Mouse (Mus musculus) limb, embryonic 14.5 days (tissue): Measurements from ENCODE around the gene Fgd2. TPM values are rescaled to one million over a fixed set of nuclear protein-coding genes. Genes with fewer than 3 reads are reported as not detected.
"Not testable (repeated sequence)": the region's sequence is repeated elsewhere in the genome, so short reads cannot be mapped to it uniquely, and the experiment has no call there.

Source experiments
- ATAC-seq: fragments of 200-750 bp; cut with Nextera tagmentation; 2 replicates; pipeline ENCODE4 v1.8.0; 2017; ENCODE audit warnings: low read depth, moderate number of reproducible peaks, moderate TSS enrichment; ENCODE audit not compliant: low FRiP score
- DNase-seq: peaks from one replicate; pipeline ENCODE4 v3.0.0-alpha.2; 2015; ENCODE audit warnings: low spot score
- H3K27ac ChIP-seq: fragments of 300-500 bp; sonication (generic); replicated peaks from 2 replicates; pipeline ENCODE4 v1.5.1; 2014; ENCODE audit warnings: low read depth, mild to moderate bottlenecking, low read length, moderate library complexity, mixed read lengths
- H3K27me3 ChIP-seq: fragments of 300-500 bp; sonication (generic); 2 replicates; pipeline ENCODE4 v1.6.1; 2014; ENCODE audit warnings: low read length, mixed read lengths; ENCODE audit not compliant: control insufficient read depth, insufficient read depth
- H3K36me3 ChIP-seq: fragments of 300-500 bp; sonication (generic); 2 replicates; pipeline ENCODE4 v1.6.1; 2014; ENCODE audit warnings: mild to moderate bottlenecking, low read length, moderate library complexity, mixed read lengths; ENCODE audit not compliant: control insufficient read depth, insufficient read depth
- H3K4me1 ChIP-seq: fragments of 300-500 bp; sonication (generic); 2 replicates; pipeline ENCODE4 v1.6.1; 2014; ENCODE audit warnings: antibody characterized with exemption, low read length, mixed read lengths; ENCODE audit not compliant: control insufficient read depth, insufficient read depth
- H3K4me2 ChIP-seq: fragments of 300-500 bp; sonication (generic); replicated peaks from 2 replicates; pipeline ENCODE4 v1.6.1; 2014; ENCODE audit warnings: low read depth, mild to moderate bottlenecking, low read length, moderate library complexity; ENCODE audit not compliant: severe bottlenecking
- H3K4me3 ChIP-seq: fragments of 300-500 bp; sonication (generic); replicated peaks from 2 replicates; pipeline ENCODE4 v1.5.1; 2014; ENCODE audit warnings: low read length
- H3K9ac ChIP-seq: fragments of 300-500 bp; sonication (generic); 2 replicates; pipeline ENCODE4 v1.6.1; 2014; ENCODE audit warnings: mild to moderate bottlenecking, low read depth, low read length, moderate library complexity; ENCODE audit not compliant: severe bottlenecking
- H3K9me3 ChIP-seq: fragments of 300-500 bp; sonication (generic); 2 replicates; pipeline ENCODE4 v1.6.1; 2016; ENCODE audit warnings: low read length; ENCODE audit not compliant: control insufficient read depth
- POLR2A ChIP-seq: fragments of 200-500 bp; IDR thresholded peaks from 2 replicates; pipeline ENCODE4 v1.8.0; 2012; ENCODE audit warnings: inconsistent platforms, mild to moderate bottlenecking, moderate library complexity, borderline replicate concordance; ENCODE audit not compliant: insufficient read depth, insufficient read length; ENCODE audit errors: extremely low read depth
- WGBS: fragments of 180-500 bp; shearing (Covaris S2); extraction: QIAGEN DNeasy Blood & Tissue Kit; methylation state at CpG from one replicate; pipeline ENCODE4 v1.1.7; 2014; 5-methylcytosine and 5-hydroxymethylcytosine counted together
- polyA plus RNA-seq, 2 experiments: library from polyadenylated mRNA; depleted of rRNA in 1 of 2; stranded (reverse) in 1 of 2; unstranded in 1 of 2; fragments of >200 nt; fragmentation: Nextera tagmentation in 1 of 2; extraction: Ambion mirVana in 1 of 2; gene quantifications; 2 replicates each; pipeline versions ENCODE4 v1.2.1 to v1.2.3; 2012 to 2014

The Fgd2 gene
- polyA plus RNA-seq, 2 experiments: 6.2 to 9.4 TPM

DNA sequence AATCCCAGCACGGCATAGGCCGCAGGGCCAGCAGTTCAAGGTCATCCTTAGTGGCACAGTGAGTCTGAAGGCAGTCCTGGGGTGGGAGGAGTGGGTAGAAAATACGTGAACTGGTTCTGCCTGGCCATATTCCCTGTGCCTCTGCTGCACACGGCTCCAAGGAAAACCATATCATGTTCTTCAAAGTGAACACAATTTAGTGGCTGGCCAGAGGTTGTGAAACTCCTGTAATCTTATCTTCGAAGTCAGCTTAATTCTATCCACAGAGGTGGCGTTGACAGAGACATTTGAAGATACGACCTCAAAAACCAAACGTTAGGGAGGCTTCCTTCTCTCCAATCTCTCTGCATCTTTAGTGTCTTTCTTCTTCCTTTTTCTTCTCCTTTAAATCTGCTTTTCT, 30.6 kb downstream of the Fgd2 start:
- Histone ChIP-seq H3K4me1 (no peaks in the 10 kb centered on the region), H3K27me3 (no peaks in the 10 kb centered on the region), H3K4me3 (no peak overlapping the region), H3K9me3 (no peaks in the 10 kb centered on the region), H3K27ac (no peak overlapping the region), H3K4me2 (no peak overlapping the region), H3K9ac (no peak overlapping the region), H3K36me3 (no peaks in the 10 kb centered on the region)
- ATAC-seq (no peak), DNase-seq (no peak)
- TF ChIP-seq POLR2A: no peak
- 76% methylated on average over 8 of the region's 8 CpGs for WGBS

- no peak for ATAC-seq
- H3K27ac ChIP-seq: no peak overlapping the region
- no peaks in the 10 kb centered on the region for H3K9me3 ChIP-seq
- no peaks in the 10 kb centered on the region for H3K27me3 ChIP-seq
- no peak overlapping the region for H3K9ac ChIP-seq
- DNase-seq: no peak
- TF ChIP-seq POLR2A: no peak
- H3K4me2 ChIP-seq: no peak overlapping the region
- H3K4me3 ChIP-seq: no peak overlapping the region
- peaks cover 16% of the 10 kb centered on the region for H3K4me1 ChIP-seq
- WGBS: 72% methylated on average over 14 of the region's 14 CpGs
- no peaks in the 10 kb centered on the region for H3K36me3 ChIP-seq
These were observed 32.8 kb downstream of the Fgd2 start for GRCm38 (mm10) chr17:29393335-29394089.

- no peak for DNase-seq
- H3K9me3 ChIP-seq: no peaks in the 10 kb centered on the region
- peaks cover 19% of the 10 kb centered on the region for H3K4me1 ChIP-seq
- 51% methylated on average over 9 of the region's 9 CpGs for WGBS
- no peak overlapping the region for H3K9ac ChIP-seq
- H3K27ac ChIP-seq: no peak overlapping the region
- ATAC-seq: no peak
- no peak for TF ChIP-seq POLR2A
- no peak overlapping the region for H3K4me2 ChIP-seq
- H3K27me3 ChIP-seq: no peaks in the 10 kb centered on the region
- H3K4me3 ChIP-seq: no peak overlapping the region
- H3K36me3 ChIP-seq: no peaks in the 10 kb centered on the region
These were observed 33.5 kb downstream of the Fgd2 start for GRCm38 (mm10) chr17:29394106-29394760.

GRCm38 (mm10) chr17:29394761-29395160, 34.0 kb downstream of the Fgd2 start:
- H3K4me2 ChIP-seq, DNase-seq, ATAC-seq, H3K9me3 ChIP-seq, H3K36me3 ChIP-seq, H3K27me3 ChIP-seq, H3K4me3 ChIP-seq, H3K27ac ChIP-seq, H3K9ac ChIP-seq: not testable (repeated sequence)
- 79% methylated on average over 2 of the region's 2 CpGs for WGBS
- peaks cover 19% of the 10 kb centered on the region for H3K4me1 ChIP-seq

DNA sequence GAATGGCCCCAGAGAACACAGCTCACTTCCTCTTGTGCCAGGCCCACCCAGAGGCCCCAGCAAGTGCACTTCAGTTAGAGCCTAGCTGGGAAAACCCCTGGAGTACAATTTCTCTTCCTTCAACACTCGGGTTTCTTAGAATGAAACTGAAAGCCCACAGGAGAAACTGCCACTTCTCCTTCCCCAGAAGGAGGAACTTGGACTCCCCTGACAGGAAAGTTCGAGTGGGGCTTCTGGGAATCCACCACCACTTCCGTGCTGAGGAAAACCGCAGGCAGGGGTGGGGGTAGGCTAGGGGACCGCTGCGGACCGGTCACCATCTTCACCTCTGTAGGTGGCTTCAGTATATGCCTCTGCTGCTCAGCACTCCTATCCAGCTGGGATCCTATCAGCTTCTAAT, 34.7 kb downstream of the Fgd2 start:
- no peaks in the 10 kb centered on the region for H3K36me3 ChIP-seq
- H3K4me3 ChIP-seq: no peak overlapping the region
- no peaks in the 10 kb centered on the region for H3K27me3 ChIP-seq
- no peak overlapping the region for H3K9ac ChIP-seq
- ATAC-seq (no peak), DNase-seq (no peak)
- TF ChIP-seq POLR2A: no peak
- H3K27ac ChIP-seq: no peak overlapping the region
- peaks cover 19% of the 10 kb centered on the region for H3K4me1 ChIP-seq
- no peak overlapping the region for H3K4me2 ChIP-seq
- H3K9me3 ChIP-seq: no peaks in the 10 kb centered on the region
- 68% methylated on average over 7 of the region's 7 CpGs for WGBS
